Mouse (Mus musculus) kidney, adult 9 months (tissue): ENCODE data around the gene Prss40.
"Not testable (repeated sequence)": the region's sequence is repeated elsewhere in the genome, so short reads cannot be mapped to it uniquely, and the experiment has no call there.

ENCODE experiments used
- DNase-seq: peaks from one replicate; pipeline ENCODE4 v3.0.0; 2022

The Prss40 gene

GRCm38 (mm10) chr1:34560843-34561242 is at the start of gene Prss40:
Gene Prss40 (minus strand): TSS chr1:34560943.
- DNase-seq: no peak

DNA sequence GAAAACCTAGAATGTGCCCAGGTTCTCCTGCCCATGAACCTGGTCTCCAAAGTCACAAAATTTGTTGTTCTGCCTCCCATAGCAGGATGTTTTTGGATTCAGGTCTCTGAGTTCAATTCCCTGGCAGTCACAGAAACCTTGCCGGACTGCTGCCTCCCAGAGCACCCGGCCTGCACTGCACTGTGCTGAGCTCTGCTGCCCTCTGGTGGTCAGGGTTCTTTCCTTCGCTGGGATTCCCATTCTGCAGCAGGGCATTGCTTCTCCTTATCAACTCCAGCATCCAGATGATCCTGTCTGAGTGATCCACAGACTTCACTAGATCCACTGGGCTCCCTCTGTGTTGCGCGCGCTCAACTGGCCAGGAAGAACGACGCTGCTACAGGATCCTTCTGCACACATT is 41.6 kb upstream of the Prss40 start:
- DNase-seq: peak; percentile 52

DNA sequence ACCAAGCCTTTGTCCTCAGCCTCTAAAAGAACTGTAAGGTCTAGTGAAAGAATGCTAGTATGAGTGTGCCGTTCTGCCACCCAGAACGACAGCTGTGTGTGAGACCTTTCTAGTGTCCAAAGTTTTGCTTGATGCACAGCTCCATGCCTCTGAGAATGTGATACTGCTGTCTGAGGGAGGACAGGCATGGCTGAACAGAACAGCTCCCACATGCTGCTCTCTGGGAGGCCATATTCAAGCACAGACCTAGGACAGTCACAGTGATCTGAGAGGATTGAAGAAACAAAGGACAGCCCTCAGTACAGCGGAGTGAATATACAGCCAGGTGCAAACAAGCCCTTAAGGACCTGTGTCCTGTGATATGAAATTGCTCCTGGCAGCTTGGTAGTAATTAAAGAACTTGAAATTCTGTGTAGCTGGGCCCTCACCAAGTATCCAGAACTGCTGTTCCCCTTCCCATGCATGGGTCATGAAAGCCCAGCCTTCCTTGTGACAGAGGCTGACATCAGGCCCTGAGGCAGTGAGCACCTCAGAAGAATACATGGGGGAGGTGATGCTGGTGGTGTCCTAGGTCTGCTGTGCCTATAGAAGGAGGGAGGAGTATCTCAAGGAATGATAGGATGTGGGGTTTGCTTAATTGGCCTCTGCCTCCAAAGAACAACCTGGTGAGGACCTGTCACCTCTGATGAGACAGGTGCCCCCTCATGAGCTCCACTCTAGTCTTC is 40.7 kb upstream of the Prss40 start:
- no peak for DNase-seq

- no peak for DNase-seq
Measured at GRCm38 (mm10) chr1:34600000-34600399, 39.3 kb upstream of the Prss40 start.

- no peak for DNase-seq
Measured at GRCm38 (mm10) chr1:34587298-34588096, 26.8 kb upstream of the Prss40 start.

DNA sequence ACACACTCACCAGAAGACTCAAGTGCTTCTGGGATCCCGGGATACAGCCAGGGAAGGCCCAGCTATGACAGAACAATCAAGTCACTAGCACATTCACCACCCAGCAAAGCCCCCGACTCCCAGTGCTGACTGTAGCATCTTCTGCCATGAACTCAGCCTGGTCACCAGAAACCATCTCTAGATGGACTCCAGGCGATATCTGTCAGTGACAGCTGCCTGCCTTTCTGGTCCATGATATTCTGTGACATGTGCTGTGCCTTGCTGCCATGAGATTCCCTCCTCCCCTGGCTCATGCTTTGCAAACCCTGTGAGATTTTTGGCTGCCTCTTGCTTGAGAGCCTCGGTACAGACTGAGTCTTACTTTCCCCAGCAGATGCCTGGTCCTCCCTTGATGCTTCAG is 24.0 kb upstream of the Prss40 start:
- no peak for DNase-seq

DNA sequence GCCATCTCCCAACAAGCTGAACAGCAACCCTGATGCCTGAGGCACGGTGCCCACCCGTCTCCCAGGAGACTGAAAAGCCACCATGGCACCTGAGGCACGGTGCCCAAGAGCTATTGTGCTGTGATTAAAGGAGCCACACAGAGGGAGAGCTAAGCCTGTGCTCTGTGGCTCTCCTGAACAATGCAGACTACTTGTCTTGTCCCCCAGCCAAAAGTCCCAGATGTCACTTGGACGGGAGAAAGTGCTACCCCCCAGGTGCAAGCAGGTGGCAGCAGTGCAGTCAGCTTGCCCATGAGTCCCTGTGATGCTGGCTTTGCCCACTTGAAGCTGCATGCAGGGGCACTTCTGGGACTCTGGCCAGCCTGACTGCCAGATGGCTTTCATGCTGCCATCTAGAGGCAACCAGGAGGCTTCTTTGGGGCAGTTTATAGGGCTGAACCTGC is 23.1 kb upstream of the Prss40 start:
- DNase-seq: no peak

- DNase-seq: no peak
Measured at GRCm38 (mm10) chr1:34582218-34582617, 21.5 kb upstream of the Prss40 start.

- no peak for DNase-seq
Measured at GRCm38 (mm10) chr1:34579782-34580356, 19.1 kb upstream of the Prss40 start.

DNA sequence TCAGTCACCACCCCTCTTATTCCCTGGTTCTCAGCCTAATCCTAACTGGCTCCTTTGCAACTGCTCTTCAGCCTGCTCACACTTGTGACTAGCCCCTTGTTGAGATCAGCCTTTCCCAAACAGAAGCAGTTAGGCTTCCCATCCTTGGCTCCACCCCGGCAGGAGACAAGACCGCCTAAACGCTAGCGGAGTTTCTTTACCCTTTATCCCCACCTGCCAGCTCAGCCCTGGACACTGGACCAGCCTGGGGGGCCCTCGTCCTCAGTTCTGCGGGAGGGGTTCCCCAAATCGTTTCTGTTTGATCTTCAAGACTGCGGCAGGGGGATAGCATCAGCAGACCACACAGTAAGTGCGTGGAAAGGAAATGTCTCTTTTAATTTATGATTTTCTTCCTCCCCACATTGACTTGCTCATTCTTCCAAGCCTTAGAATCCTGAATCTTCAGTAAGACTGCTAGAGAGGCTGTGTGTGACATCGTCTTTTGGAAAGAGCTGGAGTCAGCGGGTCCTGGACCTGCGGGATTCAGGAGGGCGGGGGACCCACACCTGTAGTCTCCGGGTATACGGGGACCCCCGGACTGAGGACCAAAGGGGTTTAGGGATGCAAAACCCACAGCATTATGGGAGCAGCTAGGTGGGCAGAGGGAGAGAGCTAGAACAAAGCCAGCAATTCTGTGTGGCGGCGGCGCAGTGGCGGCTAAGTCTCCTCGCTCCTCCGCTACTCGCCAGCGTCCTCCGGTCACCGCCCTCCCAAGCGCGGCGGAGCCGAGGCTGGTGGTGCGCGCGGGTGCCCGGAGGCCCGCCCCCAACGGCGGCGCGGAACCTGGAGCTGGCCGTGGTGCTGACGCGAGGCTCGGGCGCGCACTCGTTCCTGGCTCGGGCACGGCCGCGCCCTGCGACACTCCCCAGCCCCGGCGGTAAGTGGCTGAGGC is 18.4 kb upstream of the Prss40 start, which contains the start of gene Amer3:
TSS of gene Amer3 (plus strand) at position 807 of the 931 bp plus-strand sequence.
- DNase-seq: peak; percentile 38

- no peak for DNase-seq
Measured at GRCm38 (mm10) chr1:34573221-34573620, 12.5 kb upstream of the Prss40 start.

DNA sequence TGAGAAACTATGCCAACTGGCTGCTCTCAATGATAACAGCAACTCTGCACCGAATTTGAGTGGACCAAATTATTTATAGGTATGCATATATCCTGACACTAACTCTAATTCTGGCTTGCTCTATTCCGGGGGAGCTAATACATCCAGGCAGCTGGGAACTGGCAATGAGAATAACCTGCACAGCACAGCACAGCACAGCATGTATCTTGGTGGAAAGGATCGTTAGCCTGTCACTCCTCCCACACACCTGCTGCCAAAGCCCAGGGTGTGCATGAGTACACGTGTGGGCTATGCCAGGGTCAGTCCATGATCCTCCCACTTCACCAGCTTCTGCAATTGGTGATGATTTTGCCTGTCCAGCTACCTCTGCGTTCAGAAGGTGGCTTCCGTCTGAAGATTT is 10.7 kb upstream of the Prss40 start:
- no peak for DNase-seq

GRCm38 (mm10) chr1:34569876-34570275 is 9.1 kb upstream of the Prss40 start:
- DNase-seq: no peak

DNA sequence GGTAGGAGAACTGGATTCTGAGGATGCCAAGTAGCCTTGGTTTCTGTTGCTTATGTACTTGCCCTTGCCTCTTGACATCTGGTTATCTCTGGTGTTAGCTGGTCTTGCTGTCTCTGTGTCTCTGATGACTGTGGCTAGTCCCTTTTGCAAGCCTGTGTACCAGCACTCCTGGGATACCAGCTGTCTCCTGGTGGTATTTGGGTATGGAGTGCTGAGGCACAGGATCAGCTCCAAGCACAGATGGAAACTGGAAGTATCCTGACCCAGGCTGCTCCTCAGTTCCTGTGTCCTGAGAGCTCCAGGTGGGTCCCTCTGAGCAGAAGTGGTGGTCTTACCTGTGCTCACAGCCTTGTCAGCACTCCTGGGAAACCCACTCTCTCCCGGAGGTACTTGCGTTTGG is 7.4 kb upstream of the Prss40 start:
- DNase-seq: no peak

DNA sequence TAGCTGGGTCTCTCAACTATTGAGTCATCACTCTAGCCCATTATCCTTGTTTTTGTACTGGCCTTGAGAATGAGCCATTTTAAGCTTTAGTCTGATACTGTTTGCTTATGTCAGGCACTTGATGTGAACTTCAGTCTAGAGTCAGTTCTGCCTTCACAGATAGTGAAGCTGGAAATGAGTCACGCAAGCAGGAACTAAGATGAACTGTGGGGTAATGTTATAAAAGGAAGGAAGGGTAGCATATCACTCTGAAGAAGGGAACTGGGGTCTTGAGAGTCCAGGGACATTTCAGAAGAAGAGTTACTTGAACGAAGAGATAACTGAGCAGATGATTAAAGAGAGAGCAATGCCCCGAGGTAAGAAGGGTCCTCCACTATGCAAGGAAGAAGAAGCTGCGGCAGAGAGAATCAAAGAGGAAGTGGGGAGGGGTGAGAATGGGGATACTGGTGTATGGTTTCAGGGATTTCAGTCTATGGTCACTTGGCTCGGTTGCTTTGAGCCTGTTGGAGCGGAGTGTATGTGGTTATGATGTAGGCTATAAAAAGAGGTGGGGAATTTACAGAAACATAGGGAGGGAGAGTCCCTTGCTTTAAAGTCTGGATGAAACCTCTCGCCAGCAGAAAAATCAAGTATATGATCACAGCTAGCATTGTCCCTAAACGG is 3.8 kb upstream of the Prss40 start:
- no peak for DNase-seq

- no peak for DNase-seq
Measured at GRCm38 (mm10) chr1:34554275-34554674, 6.5 kb downstream of the Prss40 start.

GRCm38 (mm10) chr1:34553690-34554089 is 7.1 kb downstream of the Prss40 start:
- DNase-seq: no peak

DNA sequence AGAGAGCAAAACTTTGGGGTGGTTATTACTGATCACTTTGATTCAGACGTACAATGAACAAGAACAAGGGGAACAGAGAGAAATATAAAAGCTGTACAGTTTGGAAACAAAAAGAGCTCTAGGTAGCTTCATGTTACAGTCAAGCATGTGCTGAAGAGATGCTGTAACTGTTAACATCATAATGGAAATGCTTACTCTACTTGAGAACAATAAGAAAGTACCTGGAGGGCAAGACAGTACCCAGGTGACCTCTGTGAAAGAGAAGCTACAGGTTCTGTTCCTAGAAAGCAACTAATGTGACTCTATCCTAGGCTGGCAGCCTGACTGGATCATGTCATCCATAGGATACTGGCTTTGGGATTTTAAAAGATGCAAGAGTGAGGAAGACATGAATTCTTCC is 13.7 kb downstream of the Prss40 start:
- no peak for DNase-seq

DNA sequence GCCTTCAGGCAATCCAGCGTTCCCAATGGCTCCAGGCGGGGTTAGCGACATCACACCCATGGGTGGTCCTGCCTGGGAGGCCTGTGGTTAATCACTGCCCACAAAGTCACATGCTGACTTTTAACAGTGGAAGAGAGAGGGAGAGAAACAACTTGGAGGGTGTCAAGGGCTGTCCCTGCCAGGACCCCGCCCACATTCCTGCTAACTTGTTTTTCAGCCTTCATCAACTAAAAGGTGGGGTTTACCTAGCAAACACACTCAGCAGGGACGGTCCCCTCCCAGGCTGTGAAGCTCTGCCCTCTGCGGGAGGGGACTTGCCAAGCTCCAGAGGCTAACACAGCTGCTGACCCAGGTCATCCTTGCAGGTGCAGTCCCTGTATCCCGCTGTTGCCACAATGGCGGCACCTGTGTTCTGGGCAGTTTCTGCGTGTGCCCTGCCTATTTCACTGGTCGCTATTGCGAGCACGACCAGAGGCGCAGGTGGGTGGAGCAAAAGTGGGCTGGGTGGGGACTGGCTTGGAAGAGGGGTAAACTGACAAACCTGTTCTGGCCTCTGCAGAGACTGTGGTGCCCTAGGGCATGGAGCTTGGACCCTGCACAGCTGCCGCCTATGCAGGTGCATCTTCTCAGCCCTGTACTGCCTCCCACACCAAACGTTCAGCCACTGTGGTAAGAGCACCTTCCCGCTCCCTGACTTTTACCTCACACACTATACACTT is 23.8 kb downstream of the Prss40 start:
- DNase-seq: peak; percentile 13

- DNase-seq: no peak
Measured at GRCm38 (mm10) chr1:34536291-34536766, 24.4 kb downstream of the Prss40 start.

- DNase-seq: not testable (repeated sequence)
Measured at GRCm38 (mm10) chr1:34535043-34535698, 25.6 kb downstream of the Prss40 start, which contains the start of gene Cfc1. Gene Cfc1 (plus strand): TSS chr1:34535648.
